Comparison of ENCODE assay signal across 17 mouse cellular contexts in the genomic region with DNA sequence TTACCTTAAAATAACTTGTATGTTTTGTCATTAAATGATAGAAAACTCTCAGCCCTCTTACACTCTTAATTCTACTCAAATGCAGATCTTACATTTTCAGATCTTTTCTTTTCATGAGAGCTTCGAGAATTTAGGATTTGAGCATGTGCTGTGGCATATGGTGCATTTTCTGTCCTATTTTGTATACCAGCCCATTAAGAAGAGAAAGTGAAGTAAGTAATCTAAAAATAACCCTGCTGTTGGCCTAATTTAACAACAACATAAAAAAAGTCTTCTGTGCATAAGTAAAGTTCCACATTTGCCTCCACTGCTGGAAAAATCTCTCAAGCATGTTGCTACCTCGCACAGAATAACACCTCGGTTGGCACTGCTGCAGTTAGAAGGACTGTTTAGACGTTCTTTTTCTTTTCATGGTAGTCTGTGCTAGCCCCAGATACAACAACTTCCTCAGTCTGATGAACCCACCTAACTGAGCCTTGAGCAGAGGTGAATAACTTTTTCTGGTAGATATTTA. TPM values are rescaled to one million over a fixed set of nuclear protein-coding genes. Genes with fewer than 3 reads are reported as not detected.
"Had no signal": no experiment of that assay in that cellular context is flagged by ENCODE, and none has a peak within 500 bp of the region (broad histone marks: within the 10 kb centered on the region; RNA-seq: fewer than 3 reads in every experiment).

No protein-coding gene starts in this region.

- ATAC-seq: liver, postnatal 0 days; lung, postnatal 0 days; midbrain, embryonic 15.5 days had no signal

- DNase-seq: kidney, postnatal 36 days; layer of hippocampus, postnatal 36 days; liver, postnatal 0 days; lung, embryonic 14.5 days; retina, postnatal 1 day; right cerebral cortex, postnatal 4 days; thymus, postnatal 25 days had no signal

- H3K9me3 ChIP-seq: midbrain, embryonic 12.5 days; midbrain, embryonic 15.5 days; neural tube, embryonic 12.5 days; neural tube, embryonic 15.5 days had no signal

- H3K4me3 ChIP-seq: left cerebral cortex, adult 2 months; midbrain, embryonic 12.5 days; midbrain, embryonic 15.5 days; neural tube, embryonic 12.5 days; neural tube, embryonic 15.5 days had no signal

- H3K27ac ChIP-seq: kidney, postnatal 0 days; left cerebral cortex, adult 2 months; liver, embryonic 14.5 days; macrophage; midbrain, embryonic 12.5 days; midbrain, embryonic 15.5 days; neural tube, embryonic 12.5 days; neural tube, embryonic 15.5 days; stomach, postnatal 0 days had no signal

- H3K27me3 ChIP-seq: midbrain, embryonic 12.5 days; midbrain, embryonic 15.5 days; neural tube, embryonic 12.5 days; neural tube, embryonic 15.5 days had no signal

- H3K4me2 ChIP-seq: lung, embryonic 14.5 days; midbrain, embryonic 12.5 days; midbrain, embryonic 15.5 days; neural tube, embryonic 12.5 days; neural tube, embryonic 15.5 days had no signal

- H3K4me1 ChIP-seq: midbrain, embryonic 12.5 days; midbrain, embryonic 15.5 days; neural tube, embryonic 12.5 days; neural tube, embryonic 15.5 days had no signal

- H3K36me3 ChIP-seq: midbrain, embryonic 15.5 days; neural tube, embryonic 12.5 days; neural tube, embryonic 15.5 days had no signal

- H3K9ac ChIP-seq: liver, embryonic 14.5 days; liver, postnatal 0 days; lung, embryonic 14.5 days; midbrain, embryonic 12.5 days; midbrain, embryonic 15.5 days; neural tube, embryonic 12.5 days; neural tube, embryonic 15.5 days had no signal

RNA-seq across cellular contexts. Expression of a gene that starts 23.9 kb away (rescaled TPM):
- polyA plus RNA-seq: macrophage had no signal
